Mouse (Mus musculus): Measurements from ENCODE around the gene Dqx1.

The Dqx1 gene

GRCm38 (mm10) chr6:83033249-83034185 is 24.1 kb upstream of the Dqx1 start, which contains the start of the genes Dok1 and Loxl3:
Gene Dok1, minus strand, starts transcription at chr6:83033471.
Gene Loxl3, plus strand, starts transcription at chr6:83034173.
- peak; percentile 80 for DNase-seq (ENCODE audit: low spot score)

DNA sequence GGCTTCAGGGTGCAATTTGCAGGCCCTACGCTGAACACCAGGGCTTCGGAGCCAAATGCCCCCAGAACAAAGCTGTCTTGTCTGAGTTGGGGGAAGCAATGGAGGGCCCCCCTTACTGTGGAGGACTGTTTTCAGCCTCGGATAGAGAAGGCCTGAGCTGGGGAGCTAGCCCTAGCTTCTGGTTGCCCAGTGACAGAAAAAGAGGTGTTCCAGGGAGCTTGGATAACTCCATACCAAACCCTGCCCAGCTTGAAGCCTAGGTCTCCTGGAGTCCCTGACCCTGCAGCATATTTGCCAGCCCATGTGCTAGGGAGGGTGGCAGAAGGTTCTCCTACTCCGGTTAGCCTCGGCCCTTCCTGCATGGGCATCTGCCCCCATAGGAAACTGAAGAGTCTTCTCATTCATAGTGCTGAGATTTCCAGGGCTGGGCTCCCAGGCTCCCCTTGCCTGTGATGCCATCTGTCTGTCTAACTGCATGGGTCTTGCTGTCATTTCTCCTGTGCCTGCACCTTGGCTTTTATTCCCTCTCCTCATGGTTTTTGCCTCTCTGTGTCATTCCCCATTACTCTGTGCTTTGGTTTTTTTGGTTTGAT is 23.1 kb upstream of the Dqx1 start:
- no peak for DNase-seq (ENCODE audit: low spot score)

DNA sequence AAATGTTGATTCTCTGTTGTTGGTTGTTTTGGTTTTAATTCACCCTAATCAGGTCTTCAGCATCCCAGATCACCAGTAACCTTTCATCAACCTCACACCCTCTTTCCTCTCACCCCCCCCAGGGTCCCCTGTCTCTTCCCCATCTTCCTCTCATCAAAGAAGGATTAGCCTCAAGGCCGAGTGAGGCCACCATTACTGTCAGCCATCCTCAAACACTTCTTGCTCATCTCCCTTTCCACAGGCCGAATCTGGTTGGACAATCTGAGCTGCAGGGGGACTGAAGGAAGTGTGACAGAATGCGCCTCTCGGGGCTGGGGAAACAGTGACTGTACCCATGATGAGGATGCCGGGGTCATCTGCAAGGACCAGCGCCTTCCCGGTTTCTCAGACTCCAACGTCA is 20.5 kb upstream of the Dqx1 start:
- DNase-seq (ENCODE audit: low spot score) = no peak

DNA sequence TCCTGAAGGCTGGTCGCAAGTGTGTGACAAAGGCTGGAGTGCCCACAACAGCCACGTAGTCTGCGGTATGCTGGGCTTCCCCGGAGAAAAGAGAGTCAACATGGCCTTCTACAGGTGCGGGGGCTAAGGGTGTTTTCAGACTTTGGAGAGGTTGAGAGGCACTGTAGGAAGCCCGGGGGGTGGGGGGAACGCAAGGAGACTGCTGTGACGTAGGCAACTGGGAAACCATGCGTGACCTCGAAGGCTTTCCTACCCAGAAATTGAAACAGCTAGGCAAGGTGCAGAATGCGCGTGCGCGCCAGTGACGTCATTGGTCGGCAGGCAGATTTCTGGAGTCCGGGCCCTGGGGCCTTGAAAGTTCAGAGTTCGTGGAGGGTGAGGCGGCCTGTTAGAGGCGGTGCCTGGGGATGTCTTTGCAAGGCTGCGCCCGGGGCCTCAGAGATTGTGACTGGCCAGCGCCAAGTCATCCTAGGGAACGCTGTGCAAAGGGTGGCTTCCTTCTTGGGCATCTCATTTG is 19.1 kb upstream of the Dqx1 start:
- DNase-seq (ENCODE audit: low spot score) = peak; percentile 86

DNA sequence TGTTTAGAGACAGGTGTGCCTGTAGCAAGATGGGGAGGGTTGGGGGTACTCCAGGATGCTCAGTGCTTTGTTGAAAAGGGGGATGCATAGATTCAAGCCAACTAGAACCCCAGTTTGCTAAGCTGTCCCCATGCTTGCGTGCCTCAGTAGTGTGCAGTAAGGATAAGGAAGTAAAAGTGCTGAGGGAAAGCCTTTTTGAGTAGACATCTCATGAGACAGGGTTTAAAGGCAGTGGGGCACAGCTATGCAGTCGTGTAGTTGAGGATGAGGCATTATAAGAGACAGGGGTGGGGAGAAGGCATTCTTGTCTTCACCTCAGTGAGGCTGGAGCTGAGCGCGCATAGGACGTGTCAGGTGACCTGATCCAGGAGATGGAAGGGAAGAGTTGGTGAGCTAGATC is 17.0 kb upstream of the Dqx1 start:
- no peak for DNase-seq (ENCODE audit: low spot score)

- no peak for DNase-seq (ENCODE audit: low spot score)
Observed at GRCm38 (mm10) chr6:83043561-83043960, 14.1 kb upstream of the Dqx1 start.

DNA sequence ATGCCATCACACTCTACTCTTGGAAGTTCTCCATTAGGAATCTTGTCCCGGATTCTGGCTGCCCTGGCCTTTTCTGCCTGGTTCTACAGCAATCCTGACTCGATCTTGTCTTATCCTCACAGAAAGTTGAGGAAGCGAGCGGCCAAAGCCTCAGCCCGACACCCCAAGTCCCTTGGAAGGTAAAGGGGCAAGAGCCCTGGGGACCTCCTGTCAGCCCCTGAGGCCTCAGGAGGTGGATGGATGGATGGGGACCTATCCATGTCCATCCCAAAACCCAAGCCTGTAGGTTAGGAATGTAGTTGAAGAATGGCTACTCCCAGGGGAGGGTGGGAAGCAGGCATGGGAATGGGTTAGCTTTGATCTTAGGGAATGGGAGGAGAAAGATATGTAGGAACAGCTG is 13.7 kb upstream of the Dqx1 start:
- no peak for DNase-seq (ENCODE audit: low spot score)

DNA sequence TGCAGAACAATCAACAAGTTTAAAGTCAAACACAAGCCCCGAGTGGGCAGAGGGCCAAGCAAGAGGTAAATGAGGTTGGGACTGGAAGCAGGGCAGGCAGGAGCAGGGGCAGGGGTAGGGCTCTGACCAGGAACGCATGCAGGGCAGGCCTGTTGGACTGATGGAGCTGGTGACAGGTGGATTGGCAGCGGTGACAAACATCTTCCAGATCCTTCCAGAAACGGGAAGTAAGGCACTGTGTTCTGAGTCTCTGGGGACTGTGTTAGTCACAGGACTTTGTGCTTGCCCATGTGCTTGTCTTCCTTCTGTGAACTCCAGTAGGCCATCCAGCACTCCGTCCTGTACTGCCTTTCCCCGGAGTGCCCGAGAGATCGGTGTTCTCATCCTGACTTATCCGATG is 12.9 kb upstream of the Dqx1 start:
- DNase-seq (ENCODE audit: low spot score) = no peak

DNA sequence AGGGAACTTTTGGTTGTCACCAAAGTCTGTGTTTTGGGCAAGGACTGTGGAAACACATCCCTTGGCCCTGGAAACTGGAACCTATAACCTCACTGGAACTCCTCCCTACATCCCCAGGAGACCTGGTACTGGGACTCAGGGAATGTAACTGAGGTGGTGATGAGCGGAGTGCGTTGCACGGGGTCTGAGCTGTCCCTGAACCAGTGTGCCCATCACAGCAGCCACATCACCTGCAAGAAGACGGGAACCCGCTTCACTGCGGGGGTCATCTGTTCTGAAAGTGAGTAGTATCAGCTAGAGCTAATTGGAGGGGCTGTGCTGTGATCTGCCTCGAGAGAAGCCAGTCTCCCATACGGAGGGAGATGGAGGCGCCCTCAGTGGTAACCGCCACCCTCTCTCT is 8.3 kb upstream of the Dqx1 start:
- no peak for DNase-seq (ENCODE audit: low spot score)

DNA sequence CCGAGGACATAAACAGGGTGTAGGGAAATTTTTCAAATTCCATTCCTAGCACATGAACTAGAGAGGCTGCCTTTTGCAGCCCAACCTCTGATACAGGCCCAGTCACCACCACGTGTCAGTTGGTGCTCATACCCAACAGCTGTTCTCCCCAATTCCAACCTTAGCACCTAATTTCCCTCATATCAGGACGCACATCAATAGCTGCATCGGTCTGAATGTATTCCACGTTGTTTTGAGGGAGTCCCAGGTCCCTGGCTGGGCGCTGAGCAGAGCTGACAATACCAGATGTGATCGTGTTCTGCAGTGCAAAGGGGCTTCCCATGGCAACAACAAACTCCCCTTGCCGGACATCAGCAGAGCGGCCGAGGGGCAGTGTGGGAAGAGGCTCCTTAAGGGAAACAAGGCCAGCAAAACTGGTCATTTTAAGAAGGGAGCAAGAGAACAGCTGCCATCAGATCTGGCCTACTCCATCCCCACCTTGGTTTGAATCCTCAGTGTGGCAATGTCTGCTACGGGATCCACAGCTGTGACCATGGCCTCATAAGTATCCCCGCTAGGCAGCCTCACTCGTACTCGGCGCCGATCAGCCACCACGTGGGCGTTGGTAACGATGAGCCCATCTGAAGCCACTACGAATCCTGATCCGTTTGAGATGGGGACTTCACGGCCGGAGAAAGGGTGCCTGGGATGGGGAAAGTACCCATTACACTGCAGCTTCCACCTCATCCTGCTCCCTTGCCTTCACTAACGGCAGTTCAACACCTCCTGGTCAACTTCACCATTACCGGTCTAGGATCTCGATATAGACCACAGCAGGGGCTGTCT is 4.3 kb upstream of the Dqx1 start:
- no peak for DNase-seq (ENCODE audit: low spot score)

GRCm38 (mm10) chr6:83054074-83054851 is 3.4 kb upstream of the Dqx1 start, which contains the start of gene Aup1:
Gene Aup1, plus strand, starts transcription at chr6:83054521.
- peak; percentile 96 for DNase-seq (ENCODE audit: low spot score)

GRCm38 (mm10) chr6:83054871-83055431 is 2.7 kb upstream of the Dqx1 start, which contains the start of gene Htra2:
Gene Htra2, minus strand, starts transcription at chr6:83055273.
- peak; percentile 35 for DNase-seq (ENCODE audit: low spot score)

DNA sequence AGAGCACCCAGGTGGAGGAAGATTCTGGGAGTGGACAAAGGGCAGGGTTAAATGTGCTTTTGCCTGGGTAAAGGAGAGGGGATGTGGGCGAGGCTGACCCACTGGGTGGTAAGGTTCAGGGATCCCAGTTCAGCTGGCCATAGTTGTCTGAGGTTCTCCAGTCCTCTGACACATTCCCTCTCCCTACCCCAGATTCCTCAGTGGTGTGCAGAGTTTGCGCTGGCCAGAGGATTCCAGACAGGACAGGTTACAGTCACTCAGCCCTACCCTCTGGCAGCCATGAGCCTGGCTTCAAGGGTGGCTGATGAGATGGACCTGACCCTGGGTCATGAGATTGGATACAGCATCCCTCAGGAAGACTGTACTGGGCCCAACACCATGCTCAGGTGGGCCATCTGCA is 1.1 kb downstream of the Dqx1 start:
- DNase-seq (ENCODE audit: low spot score) = no peak

- no peak for DNase-seq (ENCODE audit: low spot score)
Observed at GRCm38 (mm10) chr6:83065995-83066394, 8.4 kb downstream of the Dqx1 start.

DNA sequence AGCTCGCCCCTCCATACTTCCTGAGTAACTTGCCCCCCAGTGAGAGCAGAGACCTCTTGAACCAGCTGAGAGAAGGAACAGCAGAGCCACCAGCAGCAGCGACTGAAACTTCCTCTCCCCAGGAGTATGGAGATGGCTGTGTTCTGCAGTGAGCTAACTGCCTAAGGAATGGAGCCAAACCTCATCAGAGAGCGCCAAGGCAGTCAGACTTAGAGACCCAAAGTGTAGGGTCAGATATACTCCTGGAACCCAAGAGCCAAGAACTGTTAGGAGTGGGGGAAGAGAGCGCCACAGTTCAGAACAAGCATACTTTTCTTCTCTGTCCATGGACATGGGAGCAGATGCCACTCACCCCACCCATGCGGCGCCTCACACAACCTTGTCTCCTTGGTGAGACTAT is 8.8 kb downstream of the Dqx1 start:
- no peak for DNase-seq (ENCODE audit: low spot score)

- no peak for DNase-seq (ENCODE audit: low spot score)
Observed at GRCm38 (mm10) chr6:83068221-83068620, 10.6 kb downstream of the Dqx1 start.

DNA sequence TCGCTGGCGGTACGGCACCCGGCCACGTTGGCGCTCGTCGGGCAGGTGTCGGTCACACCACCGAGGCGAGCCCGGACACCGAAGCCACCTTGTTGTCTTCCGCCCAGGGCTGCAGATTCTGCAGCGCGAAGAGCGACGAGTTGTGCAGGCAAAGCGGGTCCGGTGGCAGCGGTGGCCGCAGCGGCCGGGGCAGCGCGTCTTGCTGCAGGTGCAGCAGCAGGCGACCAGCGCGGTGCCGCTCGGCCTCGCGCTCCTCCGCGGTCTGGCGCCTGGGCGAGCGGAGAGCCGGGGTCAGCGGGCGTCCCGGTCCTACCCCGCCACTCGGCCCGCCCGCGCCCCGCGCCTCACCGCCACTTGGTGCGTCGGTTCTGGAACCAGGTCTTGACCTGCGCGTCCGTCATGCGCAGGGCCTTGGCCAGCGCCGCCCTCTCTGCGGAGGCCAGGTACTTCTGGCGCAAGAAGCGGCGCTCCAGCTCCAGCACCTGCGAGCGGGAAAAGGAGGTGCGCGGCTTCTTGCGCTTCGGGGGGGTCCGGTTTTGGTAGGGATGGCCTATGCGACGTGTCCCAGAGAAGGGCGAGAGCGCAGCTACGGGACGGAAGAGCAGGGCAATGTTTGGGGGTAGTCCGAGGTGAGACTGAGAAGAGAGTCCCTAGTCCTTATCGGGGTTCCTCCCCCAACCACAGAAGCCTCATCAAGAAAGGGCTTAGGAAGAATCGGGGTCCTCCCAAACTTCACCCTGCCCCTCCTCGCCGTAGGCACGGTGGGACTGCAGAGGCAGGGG is 11.3 kb downstream of the Dqx1 start:
- DNase-seq (ENCODE audit: low spot score) = no peak

DNA sequence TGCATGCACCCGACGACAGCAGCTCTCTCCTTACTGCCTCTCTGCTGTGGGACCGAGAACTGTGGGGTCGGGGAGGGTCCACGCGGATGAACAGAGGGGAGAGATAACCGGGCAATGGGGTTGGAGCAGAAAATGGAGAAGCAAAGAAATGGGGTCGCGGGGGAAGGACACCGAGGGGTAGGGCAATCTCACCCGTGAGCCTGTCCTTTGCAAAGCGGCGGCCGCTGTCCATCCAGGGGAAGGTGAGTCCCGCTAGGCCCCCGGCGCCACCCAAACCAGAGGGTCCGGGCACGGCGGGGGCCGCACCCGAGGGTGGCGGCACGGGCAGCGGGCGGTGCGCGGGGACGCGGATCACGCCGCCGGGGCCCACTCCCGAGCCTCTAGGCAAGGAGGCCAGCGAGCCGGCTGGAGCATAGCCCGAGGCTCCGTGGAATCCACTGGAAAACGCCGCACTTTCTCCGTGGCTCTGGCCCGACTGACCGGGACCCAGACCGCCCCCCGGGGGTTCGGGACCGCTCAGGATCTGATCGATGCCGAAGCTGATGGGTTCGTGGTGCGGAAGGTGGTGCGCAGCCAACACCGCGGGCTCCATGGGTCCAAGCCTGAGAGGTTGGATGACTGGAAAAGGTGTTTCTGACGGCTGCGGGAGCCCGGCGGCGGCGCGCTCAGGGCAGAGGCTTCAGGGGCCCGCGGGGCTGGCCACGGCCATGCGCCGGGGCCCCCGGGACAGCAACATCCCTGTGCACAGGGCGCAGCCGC is 12.0 kb downstream of the Dqx1 start:
- DNase-seq (ENCODE audit: low spot score) = no peak

- DNase-seq (ENCODE audit: low spot score) = no peak
Observed at GRCm38 (mm10) chr6:83070247-83070310, 12.4 kb downstream of the Dqx1 start, which contains the start of gene Tlx2. Gene Tlx2, minus strand, starts transcription at chr6:83070293.

Data from urinary bladder, postnatal 14 days (tissue).